Mouse (Mus musculus): ENCODE results near the gene Crybb3. TPM values are rescaled to one million over a fixed set of nuclear protein-coding genes. Genes with fewer than 3 reads are reported as not detected.

Gene Crybb3
- total RNA-seq, 2 experiments from 2014 or later: 0.79 to 1.0 TPM

- intact Hi-C loops (cut with DNase I): no loop called here
- Histone ChIP-seq H3K27ac (no peak overlapping the region), H3K4me3 (peak overlapping the region; percentile 9; the same call in 1 of the 2 replicates)
- no peak for DNase-seq
- no peak for TF ChIP-seq CTCF (IDR thresholded peaks at IDR 0.05)
These were observed 1.2 kb upstream of the Crybb3 start for GRCm38 (mm10) chr5:113082356-113083168.

GRCm38 (mm10) chr5:113081020-113081419 lies 364 bp downstream of the Crybb3 start:
- H3K27ac ChIP-seq: no peak overlapping the region
- intact Hi-C loops (cut with DNase I): no loop called here
- DNase-seq: no peak
- no peak for TF ChIP-seq CTCF (IDR thresholded peaks at IDR 0.05)
- H3K4me3 ChIP-seq: no peak overlapping the region

DNA sequence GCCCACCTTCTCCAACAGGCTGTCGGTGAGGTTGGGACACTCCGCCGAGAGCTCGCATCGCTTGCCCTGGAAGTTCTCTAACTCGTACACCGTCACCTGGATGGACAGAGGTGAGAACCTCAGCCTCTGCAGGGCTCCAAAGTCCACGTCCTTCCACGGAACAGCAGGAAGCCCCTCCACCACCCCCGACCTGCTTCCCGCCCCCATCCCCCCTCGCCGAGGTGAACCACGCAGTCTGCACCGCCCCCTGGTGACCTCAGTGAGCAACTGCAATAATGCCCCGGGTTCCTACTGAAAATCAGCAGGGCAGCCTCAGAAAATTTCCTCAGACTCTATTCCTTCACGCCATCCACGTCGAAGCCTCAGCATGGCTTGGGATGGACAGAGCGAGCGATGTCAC lies 1.6 kb downstream of the Crybb3 start:
- no peak overlapping the region for H3K27ac ChIP-seq
- TF ChIP-seq CTCF (IDR thresholded peaks at IDR 0.05): peak; percentile 69
- intact Hi-C loops (cut with DNase I): loop anchor here (2.0 kb wide), 1 partner anchor 647 kb away; no protein-coding TSS in a partner anchor
- H3K4me3 ChIP-seq: peak overlapping the region; percentile 23; the same call in 1 of the 2 replicates
- peak; percentile 48 for DNase-seq

GRCm38 (mm10) chr5:113078686-113079085 lies 2.7 kb downstream of the Crybb3 start:
- DNase-seq: no peak
- intact Hi-C loops (cut with DNase I): loop anchor here (2.0 kb wide), 1 partner anchor 646 kb away; no protein-coding TSS in a partner anchor
- Histone ChIP-seq H3K27ac (no peak overlapping the region), H3K4me3 (no peak overlapping the region)
- TF ChIP-seq CTCF (IDR thresholded peaks at IDR 0.05): peak; percentile 58

DNA sequence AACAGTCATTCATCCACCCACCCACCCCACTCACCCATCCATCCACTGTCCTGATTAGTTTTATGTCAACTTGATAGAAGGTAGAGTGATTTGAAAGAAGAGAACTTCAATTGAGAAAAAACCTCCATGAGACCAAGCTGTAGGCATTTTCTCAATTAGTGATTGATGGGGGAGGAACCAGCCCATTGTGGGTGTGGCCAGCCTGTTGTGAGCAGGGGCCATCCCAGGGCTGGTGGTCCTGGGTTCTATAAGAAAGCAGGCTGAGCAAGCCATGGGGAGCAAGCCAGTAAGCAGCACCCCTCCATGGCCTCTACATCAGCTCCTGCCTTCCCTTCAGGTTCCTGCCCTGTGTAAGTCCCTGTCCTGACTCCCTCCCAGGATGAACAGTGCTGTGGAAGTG lies 11.4 kb downstream of the Crybb3 start, which contains the start of gene Crybb2:
Gene Crybb2, minus strand, starts transcription at position 101 of the 400 bp plus-strand sequence.
- DNase-seq: no peak
- intact Hi-C loops (cut with DNase I): no loop called here
- Histone ChIP-seq H3K27ac (no peak within 1 kb of the TSS), H3K4me3 (no peak within 1 kb of the TSS)
- no peak for TF ChIP-seq CTCF (IDR thresholded peaks at IDR 0.05)

DNA sequence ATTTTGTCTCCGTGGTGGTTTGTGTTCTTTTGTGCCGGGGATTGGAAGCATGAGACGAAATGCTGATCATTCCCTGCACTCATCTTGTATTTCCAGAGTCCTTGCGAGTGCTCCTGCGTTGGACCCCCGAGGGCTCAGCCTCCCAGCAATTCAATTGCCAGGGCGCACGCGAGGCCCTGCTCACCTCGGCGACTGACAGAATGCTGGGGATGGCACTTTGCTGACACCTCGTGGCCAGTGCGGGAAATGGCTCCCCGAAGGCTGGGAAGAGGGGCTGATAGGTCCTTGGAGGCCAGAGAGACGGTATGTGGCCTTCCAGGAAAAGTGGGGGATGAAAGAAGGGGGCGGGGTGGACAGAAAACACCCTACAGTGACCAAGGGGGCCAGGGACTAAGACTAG lies 27.1 kb downstream of the Crybb3 start:
- intact Hi-C loops (cut with DNase I): loop anchor here (1.0 to 5.0 kb wide), 2 partner anchors 184 to 202 kb away; no protein-coding TSS in a partner anchor
- DNase-seq: peak; percentile 85
- TF ChIP-seq CTCF (IDR thresholded peaks at IDR 0.05): peak; percentile 91

DNA sequence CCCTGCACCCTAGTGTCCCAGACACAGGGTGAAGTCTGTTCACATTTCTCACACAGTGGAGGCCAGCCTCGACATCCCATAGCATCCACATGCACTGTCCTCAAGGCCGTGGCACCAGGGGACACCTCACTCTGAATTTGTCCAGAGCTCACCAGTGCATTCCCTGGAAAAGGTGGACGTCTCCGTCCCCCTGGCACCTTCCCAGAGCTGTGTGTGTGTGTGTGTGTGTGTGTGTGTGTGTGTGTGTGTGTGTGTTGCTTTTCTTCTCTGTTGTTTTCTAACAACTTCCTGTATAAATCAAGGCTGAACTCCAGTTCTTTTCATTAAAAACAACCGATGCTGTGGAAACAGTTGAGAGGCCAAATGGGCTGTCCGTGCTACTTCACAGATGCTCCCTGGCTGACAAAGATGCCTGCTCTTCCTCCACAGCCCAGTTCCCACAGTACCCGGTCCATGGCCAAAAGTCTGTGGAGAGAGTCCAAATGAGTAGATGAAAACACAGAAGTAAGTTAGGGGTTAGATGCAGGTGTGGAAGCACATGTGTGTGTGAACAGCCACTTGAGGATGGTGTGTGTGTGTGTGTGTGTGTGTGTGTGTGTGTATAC lies 30.7 kb downstream of the Crybb3 start:
- no peak for TF ChIP-seq CTCF (IDR thresholded peaks at IDR 0.05)
- Histone ChIP-seq H3K27ac (no peak overlapping the region), H3K4me3 (no peak overlapping the region)
- no peak for DNase-seq
- intact Hi-C loops (cut with DNase I): loop anchor here (5.0 kb wide), 1 partner anchor 198 kb away; no protein-coding TSS in a partner anchor

More for the DNA sequence above, 27.1 kb downstream of the Crybb3 start:
- no peak overlapping the region for H3K4me3 ChIP-seq
- H3K27ac ChIP-seq: no peak overlapping the region

DNA sequence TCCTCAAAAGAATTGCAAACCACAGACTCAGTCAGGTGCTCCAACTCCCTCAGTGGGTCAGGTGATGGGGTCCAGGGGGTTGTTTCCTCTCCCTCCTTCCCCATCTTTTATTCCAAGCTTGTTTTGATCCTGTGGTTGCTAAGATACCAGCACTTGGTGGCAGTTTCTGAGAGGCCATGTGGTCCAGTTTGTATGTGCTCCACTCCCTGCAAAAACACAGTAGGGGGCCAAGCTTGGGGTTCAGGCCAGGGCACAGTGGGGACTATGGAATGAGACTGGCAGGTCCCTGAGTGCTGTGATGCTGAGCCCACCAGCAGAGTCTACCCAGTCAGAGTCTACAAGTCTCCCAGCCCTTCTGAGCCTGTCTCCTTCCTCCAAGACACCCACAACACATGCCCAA lies 31.5 kb downstream of the Crybb3 start:
- Histone ChIP-seq H3K27ac (no peak overlapping the region), H3K4me3 (no peak overlapping the region)
- no peak for DNase-seq
- TF ChIP-seq CTCF (IDR thresholded peaks at IDR 0.05): no peak
- intact Hi-C loops (cut with DNase I): loop anchor here (5.0 kb wide), 1 partner anchor 198 kb away; no protein-coding TSS in a partner anchor

GRCm38 (mm10) chr5:113045511-113046273 lies 35.7 kb downstream of the Crybb3 start:
- peak overlapping the region; percentile 49 for H3K27ac ChIP-seq
- H3K4me3 ChIP-seq: no peak overlapping the region
- peak; percentile 51 for DNase-seq
- no peak for TF ChIP-seq CTCF (IDR thresholded peaks at IDR 0.05)
- intact Hi-C loops (cut with DNase I): no loop called here

- Histone ChIP-seq H3K4me3 (no peak overlapping the region), H3K27ac (peak overlapping the region; percentile 41)
- intact Hi-C loops (cut with DNase I): no loop called here
- no peak for TF ChIP-seq CTCF (IDR thresholded peaks at IDR 0.05)
- peak; percentile 85 for DNase-seq
These were observed 37.9 kb downstream of the Crybb3 start for GRCm38 (mm10) chr5:113043531-113043930.

DNA sequence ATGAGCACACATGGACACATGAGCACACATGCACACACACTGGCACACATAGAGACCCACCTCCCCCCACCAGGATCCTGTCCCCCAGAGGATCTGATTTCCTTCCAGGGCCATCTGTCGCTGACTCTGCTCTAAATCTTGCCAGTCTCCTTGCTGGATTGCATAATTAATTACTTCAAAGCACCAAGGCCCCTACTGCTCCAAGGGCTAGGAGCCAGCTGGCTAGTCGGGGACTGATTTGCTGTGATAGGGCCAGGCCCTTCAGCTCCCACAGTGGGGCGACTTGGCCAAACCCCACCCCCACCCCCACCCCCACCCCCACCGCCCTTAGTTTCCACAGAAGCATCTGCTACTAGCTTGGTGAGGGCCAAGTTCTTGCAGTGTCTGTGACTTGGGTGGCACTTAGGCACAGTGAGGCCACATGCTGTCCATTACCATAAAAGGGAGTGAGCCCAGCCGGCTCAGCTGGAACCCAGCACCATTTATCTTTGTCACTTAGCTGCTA lies 39.8 kb downstream of the Crybb3 start:
- peak; percentile 88 for DNase-seq
- intact Hi-C loops (cut with DNase I): no loop called here
- peak overlapping the region; percentile 41; the same call in 1 of the 2 replicates for H3K27ac ChIP-seq
- no peak overlapping the region for H3K4me3 ChIP-seq
- no peak for TF ChIP-seq CTCF (IDR thresholded peaks at IDR 0.05)

GRCm38 (mm10) chr5:113040776-113041175 lies 40.6 kb downstream of the Crybb3 start:
- intact Hi-C loops (cut with DNase I): no loop called here
- no peak for TF ChIP-seq CTCF (IDR thresholded peaks at IDR 0.05)
- peak; percentile 45 for DNase-seq
- Histone ChIP-seq H3K4me3 (no peak overlapping the region), H3K27ac (peak overlapping the region; percentile 41)
